Mouse (Mus musculus) urinary bladder, adult 2 months (tissue): ENCODE measurements around the gene Obp2b. TPM values are rescaled to one million over a fixed set of nuclear protein-coding genes. Genes with fewer than 3 reads are reported as not detected.
"Not testable (repeated sequence)": the region's sequence is repeated elsewhere in the genome, so short reads cannot be mapped to it uniquely, and the experiment has no call there.

Experiments
- DNase-seq: peaks from one replicate; pipeline ENCODE4 v3.0.0; 2022; ENCODE audit warnings: low spot score
- polyA plus RNA-seq: library from polyadenylated mRNA; depleted of rRNA; stranded (reverse); fragments of >200 nt; gene quantifications from 2 replicates; pipeline ENCODE4 v1.2.3, GENCODE M21; 2012; rRNA removed

Obp2b gene
- not detected in 2 replicates for polyA plus RNA-seq

GRCm38 (mm10) chr2:25736709-25737108, at the start of gene Obp2b:
TSS of gene Obp2b (plus strand) at chr2:25737009.
- DNase-seq = not testable (repeated sequence)

GRCm38 (mm10) chr2:25694605-25695004, 42.2 kb upstream of the Obp2b start:
- no peak for DNase-seq

GRCm38 (mm10) chr2:25696951-25697350, 39.9 kb upstream of the Obp2b start:
- no peak for DNase-seq

- no peak for DNase-seq
Observed at GRCm38 (mm10) chr2:25698696-25699095, 38.1 kb upstream of the Obp2b start.

GRCm38 (mm10) chr2:25699743-25700142, 37.1 kb upstream of the Obp2b start, which contains the start of gene Obp2a:
TSS of gene Obp2a (plus strand) at chr2:25700043.
- DNase-seq = not testable (repeated sequence)

GRCm38 (mm10) chr2:25701001-25701400, 35.8 kb upstream of the Obp2b start:
- no peak for DNase-seq

GRCm38 (mm10) chr2:25703706-25704105, 33.1 kb upstream of the Obp2b start:
- DNase-seq = no peak

- peak; percentile 70 for DNase-seq
Observed at GRCm38 (mm10) chr2:25706643-25707481, 29.9 kb upstream of the Obp2b start, which contains the start of gene Bmyc. TSS of gene Bmyc (plus strand) at chr2:25706739.

GRCm38 (mm10) chr2:25708121-25708520, 28.7 kb upstream of the Obp2b start:
- DNase-seq = no peak

- not testable (repeated sequence) for DNase-seq
Observed at GRCm38 (mm10) chr2:25709056-25709455, 27.8 kb upstream of the Obp2b start.

- not testable (repeated sequence) for DNase-seq
Observed at GRCm38 (mm10) chr2:25709791-25710190, 27.0 kb upstream of the Obp2b start.

- DNase-seq = not testable (repeated sequence)
Observed at GRCm38 (mm10) chr2:25711641-25712040, 25.2 kb upstream of the Obp2b start.

GRCm38 (mm10) chr2:25717222-25717621, 19.6 kb upstream of the Obp2b start:
- DNase-seq = no peak

- DNase-seq = no peak
Observed at GRCm38 (mm10) chr2:25733199-25733930, 3.4 kb upstream of the Obp2b start.

- no peak for DNase-seq
Observed at GRCm38 (mm10) chr2:25741671-25742070, 4.9 kb downstream of the Obp2b start.

GRCm38 (mm10) chr2:25754201-25754600, 17.4 kb downstream of the Obp2b start:
- no peak for DNase-seq

GRCm38 (mm10) chr2:25758064-25758625, 21.3 kb downstream of the Obp2b start:
- no peak for DNase-seq

- DNase-seq = no peak
Observed at GRCm38 (mm10) chr2:25765269-25765668, 28.5 kb downstream of the Obp2b start, which contains the start of gene Lcn3. TSS of gene Lcn3 (plus strand) at chr2:25765569.

GRCm38 (mm10) chr2:25767764-25768163, 31.0 kb downstream of the Obp2b start:
- no peak for DNase-seq

GRCm38 (mm10) chr2:25773507-25773906, 36.7 kb downstream of the Obp2b start:
- DNase-seq = no peak

- DNase-seq = no peak
Observed at GRCm38 (mm10) chr2:25774640-25775039, 37.8 kb downstream of the Obp2b start.

- no peak for DNase-seq
Observed at GRCm38 (mm10) chr2:25775991-25776390, 39.2 kb downstream of the Obp2b start.
